Mouse (Mus musculus) lung, postnatal 0 days (tissue): ENCODE data around the gene Vwa2. TPM values are rescaled to one million over a fixed set of nuclear protein-coding genes. Genes with fewer than 3 reads are reported as not detected.
A peak's percentile ranks its signal among the peaks of the same experiment; 100 is the strongest.

Experiments used
- ATAC-seq: fragments of 200-750 bp; cut with Nextera tagmentation; 2 replicates; pipeline ENCODE4 v1.8.0; 2017; ENCODE audit warnings: moderate library complexity
- DNase-seq: peaks from one replicate; pipeline ENCODE4 v3.0.0-alpha.2; 2016; ENCODE audit warnings: low spot score
- H3K27ac ChIP-seq: fragments of 300-500 bp; sonication (generic); 2 replicates; pipeline ENCODE4 v1.5.1; 2014; ENCODE audit warnings: antibody characterized with exemption, mild to moderate bottlenecking, low read length, mixed read lengths
- H3K27me3 ChIP-seq: fragments of 300-500 bp; sonication (generic); replicated peaks from 2 replicates; pipeline ENCODE4 v1.6.1; 2014; ENCODE audit warnings: low read length, mixed read lengths; ENCODE audit not compliant: insufficient read depth
- H3K36me3 ChIP-seq: fragments of 300-500 bp; sonication (generic); 2 replicates; pipeline ENCODE4 v1.6.1; 2014; ENCODE audit warnings: low read length, mixed read lengths; ENCODE audit not compliant: insufficient read depth
- H3K4me1 ChIP-seq: fragments of 300-500 bp; sonication (generic); 2 replicates; pipeline ENCODE4 v1.6.1; 2014; ENCODE audit warnings: antibody characterized with exemption, low read depth, low read length, mixed read lengths; ENCODE audit not compliant: insufficient read depth
- H3K4me2 ChIP-seq: fragments of 300-500 bp; sonication (generic); replicated peaks from 2 replicates; pipeline ENCODE4 v1.6.1; 2014; ENCODE audit warnings: low read depth, mild to moderate bottlenecking, low read length, moderate library complexity, mixed read lengths
- H3K4me3 ChIP-seq: fragments of 300-500 bp; sonication (generic); 2 replicates; pipeline ENCODE4 v1.5.1; 2014; ENCODE audit warnings: low read depth, low read length
- H3K9ac ChIP-seq: fragments of 300-500 bp; sonication (generic); replicated peaks from 2 replicates; pipeline ENCODE4 v1.6.1; 2014; ENCODE audit warnings: low read depth, mild to moderate bottlenecking
- H3K9me3 ChIP-seq: fragments of 300-500 bp; sonication (generic); 2 replicates; pipeline ENCODE4 v1.6.1; 2016; ENCODE audit warnings: low read length, mixed read lengths
- CTCF ChIP-seq: IDR thresholded peaks from 2 replicates; pipeline ENCODE4 v1.5.1; 2016; ENCODE audit warnings: antibody characterized with exemption, mild to moderate bottlenecking
- EP300 ChIP-seq: IDR thresholded peaks from 2 replicates; pipeline ENCODE4 v1.6.1; 2016; ENCODE audit warnings: antibody characterized with exemption, mild to moderate bottlenecking, control low read depth
- WGBS: fragments of 180-500 bp; shearing (Covaris S2); extraction: QIAGEN DNeasy Blood & Tissue Kit; methylation state at CpG from one replicate; pipeline ENCODE4 v1.1.7; 2014; 5-methylcytosine and 5-hydroxymethylcytosine counted together
- polyA plus RNA-seq: library from polyadenylated mRNA; unstranded; fragments of >200 nt; fragmentation: Nextera tagmentation; extraction: Ambion mirVana; gene quantifications from 2 replicates; pipeline ENCODE4 v1.2.1, GENCODE M21; 2015

Gene Vwa2
- polyA plus RNA-seq, 1 experiment from 2014 or later, result 0.48 TPM

GRCm38 (mm10) chr19:56958582-56959021, 84.6 kb downstream of the Vwa2 start:
- peaks cover 6% of the 10 kb centered on the region; the same call in 1 of the 2 replicates for H3K4me1 ChIP-seq
- no peaks in the 10 kb centered on the region for H3K36me3 ChIP-seq
- peak; percentile 81 for DNase-seq
- H3K27me3 ChIP-seq, result no peaks in the 10 kb centered on the region
- H3K27ac ChIP-seq, result no peak overlapping the region
- no peak overlapping the region for H3K9ac ChIP-seq
- no peaks in the 10 kb centered on the region for H3K9me3 ChIP-seq
- no peak overlapping the region for H3K4me3 ChIP-seq
- peak; percentile 68 for ATAC-seq
- TF ChIP-seq EP300, result 0 out of 2 replicates have a peak, but pooled peaks have one; percentile 26
- no peak for TF ChIP-seq CTCF
- no peak overlapping the region for H3K4me2 ChIP-seq
- 37% methylated on average over 6 of the region's 6 CpGs for WGBS

DNA sequence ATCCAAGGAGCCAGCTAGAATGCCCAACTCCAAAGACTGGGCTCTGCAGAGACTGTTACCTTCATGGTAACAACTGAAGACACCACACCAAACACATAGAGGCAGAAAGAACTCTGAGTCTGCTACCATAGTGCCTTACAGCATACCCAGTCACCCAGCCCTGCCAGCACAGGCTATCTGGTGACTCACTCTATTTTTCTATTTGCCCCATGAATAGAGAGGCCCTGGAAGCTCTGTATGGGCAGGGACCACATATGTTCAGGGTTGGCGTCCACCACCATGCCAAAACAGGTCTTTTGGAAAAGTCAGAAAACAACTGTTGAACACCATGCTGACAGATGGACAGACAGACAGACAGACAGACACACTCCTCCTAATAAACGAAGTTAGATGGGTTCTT, 85.0 kb downstream of the Vwa2 start:
- Histone ChIP-seq H3K9me3 (no peaks in the 10 kb centered on the region), H3K36me3 (no peaks in the 10 kb centered on the region), H3K4me3 (no peak overlapping the region), H3K4me1 (peaks cover 6% of the 10 kb centered on the region; the same call in 1 of the 2 replicates), H3K4me2 (no peak overlapping the region), H3K9ac (no peak overlapping the region), H3K27ac (peak overlapping the region; percentile 63; the same call in 1 of the 2 replicates), H3K27me3 (no peaks in the 10 kb centered on the region)
- 79% methylated on average over 2 of the region's 2 CpGs for WGBS
- DNase-seq, result no peak
- peak; percentile 12 for ATAC-seq
- TF ChIP-seq CTCF (no peak), EP300 (no peak)

DNA sequence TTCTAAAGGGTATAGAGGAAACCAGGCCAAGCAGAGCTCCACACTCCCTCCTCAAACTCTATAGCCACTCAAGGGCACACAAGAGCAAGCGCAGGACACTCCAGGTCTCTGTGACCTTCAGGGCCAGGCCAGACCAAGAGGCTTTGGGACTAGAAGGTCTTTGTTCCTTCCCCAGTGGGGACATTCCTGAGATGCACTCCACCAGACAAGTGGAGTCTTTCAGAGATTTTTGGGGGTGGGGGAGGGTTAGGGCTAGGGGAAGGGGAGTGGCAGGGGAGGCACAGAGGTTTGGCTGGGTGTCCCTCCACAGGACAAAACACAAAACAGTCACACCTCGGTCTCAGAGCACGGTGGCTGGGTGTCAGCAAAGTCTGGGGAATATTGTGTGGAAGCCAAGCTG, 85.6 kb downstream of the Vwa2 start:
- Histone ChIP-seq H3K27me3 (no peaks in the 10 kb centered on the region), H3K9ac (no peak overlapping the region), H3K4me2 (no peak overlapping the region), H3K9me3 (no peaks in the 10 kb centered on the region), H3K4me3 (no peak overlapping the region), H3K36me3 (no peaks in the 10 kb centered on the region), H3K4me1 (peaks cover 6% of the 10 kb centered on the region; the same call in 1 of the 2 replicates), H3K27ac (peak overlapping the region; percentile 63; the same call in 1 of the 2 replicates)
- WGBS, result 41% methylated on average over 3 of the region's 3 CpGs
- TF ChIP-seq EP300, result no peak
- TF ChIP-seq CTCF, result no peak
- DNase-seq, result peak; percentile 35
- peak; percentile 32 for ATAC-seq

Other genes with a start within 250 kb of the Vwa2 start
- 12.6 and 14.7 TPM in 2 replicates for gene Adrb1, start 152.1 kb upstream of the Vwa2 start, polyA plus RNA-seq
- gene Ccdc186, start 52.1 kb upstream of the Vwa2 start, polyA plus RNA-seq, result 27.9 and 29.1 TPM in 2 replicates
- not detected in 2 replicates for gene Tdrd1, start 48.0 kb upstream of the Vwa2 start, polyA plus RNA-seq
- gene Afap1l2, start 134.0 kb downstream of the Vwa2 start, polyA plus RNA-seq, result 15.5 and 18.8 TPM in 2 replicates